Mouse (Mus musculus): Measurements from ENCODE around the gene Rpn1. TPM values are rescaled to one million over a fixed set of nuclear protein-coding genes. Genes with fewer than 3 reads are reported as not detected.
A peak's percentile ranks its signal among the peaks of the same experiment; 100 is the strongest.

The Rpn1 gene
- polyA plus RNA-seq, 1 experiment from 2014 or later, result 278 TPM

- WGBS, result 22% methylated on average over 5 of the region's 5 CpGs
- ATAC-seq (ENCODE audit: low FRiP score), result no peak
- peaks cover 8% of the 10 kb centered on the region; the same call in 1 of the 2 replicates for H3K27me3 ChIP-seq
- no peak overlapping the region for H3K4me3 ChIP-seq
- peaks cover 23% of the 10 kb centered on the region for H3K4me1 ChIP-seq
- peak overlapping the region; percentile 45 for H3K4me2 ChIP-seq (replicated peaks)
- peak overlapping the region; percentile 49; the same call in 1 of the 2 replicates for H3K27ac ChIP-seq
- H3K9me3 ChIP-seq (replicated peaks), result no peaks in the 10 kb centered on the region
- H3K36me3 ChIP-seq, result no peaks in the 10 kb centered on the region
- H3K9ac ChIP-seq, result peak overlapping the region; percentile 39; the same call in 1 of the 2 replicates
Observed at GRCm38 (mm10) chr6:88131521-88131920, 47.2 kb downstream of the Rpn1 start.

DNA sequence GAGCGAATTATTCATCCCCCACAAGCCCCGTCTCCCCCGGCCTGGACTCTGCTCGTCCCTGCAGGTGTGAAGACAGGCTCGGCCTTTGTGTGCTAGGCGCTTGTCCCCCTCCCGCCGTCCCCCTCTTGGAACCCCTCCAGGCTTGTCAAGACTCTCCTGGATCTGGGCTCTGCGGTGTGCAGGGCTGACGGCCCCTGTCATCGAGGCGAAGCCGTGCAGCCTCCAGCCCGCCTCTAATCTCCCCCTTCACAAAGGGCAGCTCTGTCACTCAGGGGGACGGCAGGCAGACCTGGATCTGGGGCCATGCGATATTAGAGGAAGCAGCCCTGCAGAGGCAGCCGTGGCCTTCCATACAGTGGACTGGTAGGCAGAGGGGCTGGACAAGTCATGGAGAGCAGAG lies 47.8 kb downstream of the Rpn1 start:
- Histone ChIP-seq H3K4me3 (0 out of 2 replicates have a peak overlapping the region, but pooled peaks have one; percentile 6), H3K36me3 (no peaks in the 10 kb centered on the region), H3K9me3 (replicated peaks) (no peaks in the 10 kb centered on the region), H3K4me1 (peaks cover 27% of the 10 kb centered on the region), H3K9ac (peak overlapping the region; percentile 39; the same call in 1 of the 2 replicates), H3K4me2 (replicated peaks) (peak overlapping the region; percentile 45), H3K27ac (peak overlapping the region; percentile 40; the same call in 1 of the 2 replicates), H3K27me3 (peaks cover 8% of the 10 kb centered on the region; the same call in 1 of the 2 replicates)
- 1% methylated on average over 17 of the region's 17 CpGs for WGBS
- peak; percentile 80 for ATAC-seq (ENCODE audit: low FRiP score)

- 83% methylated on average over 6 of the region's 6 CpGs for WGBS
- no peaks in the 10 kb centered on the region for H3K9me3 ChIP-seq (replicated peaks)
Observed at GRCm38 (mm10) chr6:88133061-88133460, 48.8 kb downstream of the Rpn1 start.

GRCm38 (mm10) chr6:88133878-88134277 lies 49.6 kb downstream of the Rpn1 start:
- Histone ChIP-seq H3K27ac (no peak overlapping the region), H3K4me1 (peaks cover 27% of the 10 kb centered on the region), H3K9me3 (replicated peaks) (no peaks in the 10 kb centered on the region), H3K27me3 (peaks cover 8% of the 10 kb centered on the region; the same call in 1 of the 2 replicates), H3K4me2 (replicated peaks) (no peak overlapping the region), H3K36me3 (no peaks in the 10 kb centered on the region), H3K4me3 (no peak overlapping the region), H3K9ac (no peak overlapping the region)
- ATAC-seq (ENCODE audit: low FRiP score), result no peak
- WGBS, result 68% methylated on average over 6 of the region's 6 CpGs

More at GRCm38 (mm10) chr6:88133061-88133460, 48.8 kb downstream of the Rpn1 start:
- no peak overlapping the region for H3K4me2 ChIP-seq (replicated peaks)
- no peak overlapping the region for H3K4me3 ChIP-seq
- no peak overlapping the region for H3K9ac ChIP-seq
- H3K4me1 ChIP-seq, result peaks cover 27% of the 10 kb centered on the region
- H3K27me3 ChIP-seq, result peaks cover 8% of the 10 kb centered on the region; the same call in 1 of the 2 replicates
- H3K27ac ChIP-seq, result no peak overlapping the region
- no peaks in the 10 kb centered on the region for H3K36me3 ChIP-seq
- no peak for ATAC-seq (ENCODE audit: low FRiP score)

DNA sequence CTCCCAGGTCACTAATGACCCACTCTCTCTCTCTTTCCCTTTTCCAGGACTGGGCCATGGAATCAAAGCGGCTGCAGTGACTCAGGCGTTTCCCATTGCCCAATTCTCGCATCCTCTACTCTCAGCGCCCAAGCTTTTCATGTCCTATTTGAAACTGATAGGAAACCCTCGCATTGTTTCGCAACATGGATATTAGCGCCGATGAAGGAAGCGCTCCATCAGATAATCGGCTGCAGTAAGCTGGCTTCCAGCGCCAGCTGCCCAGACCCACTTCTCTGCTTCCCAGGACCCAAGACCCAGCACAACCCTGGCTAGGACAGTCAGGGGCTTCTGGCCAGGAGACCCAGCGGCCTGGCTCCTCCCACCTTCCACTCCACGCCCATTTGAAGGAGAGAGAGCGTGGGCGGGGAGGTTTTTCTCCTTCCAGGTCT lies 51.9 kb downstream of the Rpn1 start:
- ATAC-seq (ENCODE audit: low FRiP score), result no peak
- peaks cover 27% of the 10 kb centered on the region for H3K4me1 ChIP-seq
- H3K27me3 ChIP-seq, result peaks cover 8% of the 10 kb centered on the region; the same call in 1 of the 2 replicates
- WGBS, result 34% methylated on average over 15 of the region's 15 CpGs
- no peak overlapping the region for H3K4me3 ChIP-seq
- H3K4me2 ChIP-seq (replicated peaks), result peak overlapping the region; percentile 37
- H3K27ac ChIP-seq, result no peak overlapping the region
- H3K9me3 ChIP-seq (replicated peaks), result no peaks in the 10 kb centered on the region
- no peaks in the 10 kb centered on the region for H3K36me3 ChIP-seq
- 0 out of 2 replicates have a peak overlapping the region, but pooled peaks have one; percentile 15 for H3K9ac ChIP-seq

DNA sequence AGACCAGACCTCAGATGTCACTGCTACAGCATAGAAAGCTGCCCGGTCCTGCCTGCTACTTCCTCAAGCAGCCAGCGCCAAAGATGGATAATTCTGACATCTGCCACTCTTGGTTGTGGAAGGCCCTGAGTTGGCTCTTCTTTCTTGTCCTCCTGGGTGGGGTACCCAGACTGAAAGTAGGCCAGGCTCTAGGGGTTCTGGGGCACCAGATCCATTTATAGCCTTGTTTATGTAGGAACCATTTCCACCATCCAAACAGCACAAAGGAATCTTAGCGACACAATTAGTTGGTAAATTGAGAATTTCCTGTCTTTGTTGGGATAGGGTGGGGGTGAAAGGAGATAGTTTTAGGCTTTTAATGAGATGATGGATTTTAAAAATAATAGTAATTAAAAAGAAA lies 54.2 kb downstream of the Rpn1 start:
- WGBS, result 81% methylated on average over 3 of the region's 3 CpGs
- H3K4me3 ChIP-seq, result no peak overlapping the region
- no peak overlapping the region for H3K9ac ChIP-seq
- no peaks in the 10 kb centered on the region for H3K9me3 ChIP-seq (replicated peaks)
- H3K36me3 ChIP-seq, result no peaks in the 10 kb centered on the region
- peaks cover 8% of the 10 kb centered on the region; the same call in 1 of the 2 replicates for H3K27me3 ChIP-seq
- no peak overlapping the region for H3K4me2 ChIP-seq (replicated peaks)
- no peak for ATAC-seq (ENCODE audit: low FRiP score)
- H3K4me1 ChIP-seq, result peaks cover 15% of the 10 kb centered on the region; the same call in 1 of the 2 replicates
- H3K27ac ChIP-seq, result no peak overlapping the region

DNA sequence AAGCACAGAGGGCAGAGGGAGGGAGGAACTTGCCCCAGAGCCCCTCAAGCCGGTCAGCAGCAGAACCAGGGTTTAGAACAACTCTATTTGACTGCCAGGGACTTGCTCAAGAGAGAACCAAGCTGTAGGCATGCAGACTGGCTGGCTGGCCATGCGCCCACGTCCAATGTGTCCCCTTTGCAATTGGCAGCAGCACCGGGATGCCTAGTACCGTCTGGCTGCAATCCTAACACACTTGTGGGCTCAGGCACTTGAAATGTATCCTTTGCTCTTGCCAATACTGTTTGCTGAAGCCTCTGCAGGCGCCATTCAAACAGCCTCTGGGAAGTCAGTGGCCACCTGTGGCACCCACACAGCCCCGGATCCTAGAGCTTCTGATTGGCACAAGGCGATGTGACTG lies 56.0 kb downstream of the Rpn1 start:
- Histone ChIP-seq H3K9ac (no peak overlapping the region), H3K27me3 (peaks cover 6% of the 10 kb centered on the region; the same call in 1 of the 2 replicates), H3K4me1 (peaks cover 12% of the 10 kb centered on the region; the same call in 1 of the 2 replicates), H3K9me3 (replicated peaks) (no peaks in the 10 kb centered on the region), H3K4me2 (replicated peaks) (no peak overlapping the region), H3K27ac (no peak overlapping the region), H3K4me3 (no peak overlapping the region), H3K36me3 (no peaks in the 10 kb centered on the region)
- no peak for ATAC-seq (ENCODE audit: low FRiP score)
- 69% methylated on average over 8 of the region's 8 CpGs for WGBS

DNA sequence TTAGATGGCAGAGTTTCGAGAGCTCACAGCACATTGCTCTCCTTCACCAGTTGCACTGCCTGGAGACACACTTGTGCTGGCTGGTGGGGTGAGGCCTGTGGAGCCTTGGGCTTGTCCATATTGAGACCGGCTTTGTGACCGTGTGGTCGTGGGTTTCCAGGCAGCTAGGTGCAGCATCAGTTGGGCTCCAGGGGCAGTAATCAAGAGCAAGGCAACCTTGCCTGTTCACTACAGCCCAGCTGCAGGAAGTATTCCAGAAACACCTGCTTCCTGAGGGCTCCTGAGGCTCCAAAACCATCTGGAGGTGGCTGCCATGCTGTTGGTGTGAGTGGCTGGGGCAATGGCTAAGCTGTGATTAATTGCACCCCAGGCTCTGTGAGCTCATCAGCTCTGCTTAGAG lies 61.5 kb downstream of the Rpn1 start:
- H3K36me3 ChIP-seq, result no peaks in the 10 kb centered on the region
- ATAC-seq (ENCODE audit: low FRiP score), result no peak
- H3K4me3 ChIP-seq, result no peak overlapping the region
- 74% methylated on average over 4 of the region's 4 CpGs for WGBS
- H3K4me1 ChIP-seq, result 0 out of 2 replicates have a peak, but pooled peaks cover 2% of the 10 kb centered on the region
- no peak overlapping the region for H3K27ac ChIP-seq
- H3K9ac ChIP-seq, result no peak overlapping the region
- no peaks in the 10 kb centered on the region; the same call in 1 of the 2 replicates for H3K27me3 ChIP-seq
- H3K4me2 ChIP-seq (replicated peaks), result no peak overlapping the region
- H3K9me3 ChIP-seq (replicated peaks), result no peaks in the 10 kb centered on the region

DNA sequence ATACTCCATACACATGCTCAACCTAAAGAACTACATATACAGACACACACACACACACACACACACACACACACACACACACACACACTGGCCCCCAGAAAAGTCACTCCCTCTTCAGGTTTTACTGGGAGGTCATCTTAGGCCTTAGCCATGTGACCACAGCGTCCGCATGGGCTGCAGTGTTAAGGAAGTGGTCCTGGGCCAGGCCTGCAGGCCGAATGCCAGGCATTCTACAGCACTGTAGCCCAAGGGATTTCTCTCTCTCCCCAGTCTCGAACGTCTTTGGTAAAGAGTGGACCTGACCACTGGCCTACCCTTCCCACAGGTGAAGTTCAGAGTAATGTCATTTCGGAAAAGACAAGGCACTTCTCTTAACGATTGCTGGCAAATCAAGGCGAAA lies 62.3 kb downstream of the Rpn1 start:
- no peak overlapping the region for H3K27ac ChIP-seq
- no peaks in the 10 kb centered on the region; the same call in 1 of the 2 replicates for H3K27me3 ChIP-seq
- H3K4me2 ChIP-seq (replicated peaks), result no peak overlapping the region
- no peaks in the 10 kb centered on the region for H3K9me3 ChIP-seq (replicated peaks)
- no peaks in the 10 kb centered on the region for H3K36me3 ChIP-seq
- H3K4me3 ChIP-seq, result no peak overlapping the region
- 0 out of 2 replicates have a peak, but pooled peaks cover 2% of the 10 kb centered on the region for H3K4me1 ChIP-seq
- H3K9ac ChIP-seq, result no peak overlapping the region
- ATAC-seq (ENCODE audit: low FRiP score), result no peak
- WGBS, result 76% methylated on average over 8 of the region's 8 CpGs

DNA sequence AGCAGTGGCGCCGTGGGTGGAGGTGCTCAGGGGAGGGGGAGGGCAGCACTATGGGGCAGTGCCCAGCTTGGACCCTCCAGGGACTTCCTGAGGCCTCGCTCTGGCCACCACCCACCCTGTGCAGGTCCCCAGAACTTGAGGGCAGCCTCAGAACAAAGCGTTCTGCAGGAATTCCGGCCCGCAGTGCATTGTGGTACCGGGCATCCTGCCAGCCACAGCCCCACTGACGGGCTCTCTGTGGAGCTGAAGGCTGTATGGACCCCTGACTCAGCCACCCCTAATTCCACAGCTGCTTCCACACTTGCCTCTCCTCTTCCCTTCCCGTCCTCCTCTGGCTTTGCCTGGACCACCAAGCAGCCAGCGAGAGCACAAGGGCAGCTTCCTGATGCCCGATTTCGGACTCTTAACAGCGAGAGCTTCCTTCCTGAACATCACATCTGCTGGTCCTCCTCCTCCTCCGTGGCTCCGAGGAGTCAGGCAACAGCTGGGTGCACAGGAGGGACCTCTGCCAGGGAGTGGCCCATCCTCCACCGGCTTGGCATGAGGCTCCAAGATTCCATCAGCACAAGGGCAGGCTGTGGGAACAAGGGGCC lies 63.2 kb downstream of the Rpn1 start:
- WGBS, result 78% methylated on average over 16 of the region's 16 CpGs
- H3K9me3 ChIP-seq (replicated peaks), result no peaks in the 10 kb centered on the region
- no peak for ATAC-seq (ENCODE audit: low FRiP score)
- H3K4me2 ChIP-seq (replicated peaks), result no peak overlapping the region
- H3K27me3 ChIP-seq, result no peaks in the 10 kb centered on the region; the same call in 1 of the 2 replicates
- H3K4me1 ChIP-seq, result 0 out of 2 replicates have a peak, but pooled peaks cover 2% of the 10 kb centered on the region
- H3K9ac ChIP-seq, result peak overlapping the region; percentile 10; the same call in 1 of the 2 replicates
- no peak overlapping the region for H3K27ac ChIP-seq
- no peaks in the 10 kb centered on the region for H3K36me3 ChIP-seq
- H3K4me3 ChIP-seq, result no peak overlapping the region

DNA sequence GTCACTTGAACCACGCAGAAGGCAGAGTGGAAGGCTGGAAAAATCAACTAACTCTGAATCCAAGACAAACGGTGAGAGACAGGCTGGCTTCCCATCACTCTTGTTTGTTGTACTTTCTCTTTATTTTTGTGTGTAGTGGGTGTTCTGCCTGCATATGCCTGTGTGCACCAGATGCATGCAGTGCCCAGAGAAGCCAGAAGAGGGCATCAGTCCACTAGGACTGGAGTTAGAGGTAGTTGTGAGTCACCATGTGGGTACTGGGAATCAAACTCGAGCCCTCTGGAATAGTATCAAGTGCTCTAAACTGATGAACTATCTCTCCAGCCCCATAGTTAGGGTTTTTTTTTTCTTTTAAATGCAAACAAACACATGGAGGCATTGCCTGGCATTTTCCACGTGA lies 67.1 kb downstream of the Rpn1 start:
- WGBS, result 78% methylated on average over 4 of the region's 4 CpGs
- Histone ChIP-seq H3K4me2 (replicated peaks) (no peak overlapping the region), H3K9me3 (replicated peaks) (no peaks in the 10 kb centered on the region), H3K9ac (no peak overlapping the region), H3K4me1 (no peaks in the 10 kb centered on the region), H3K4me3 (no peak overlapping the region), H3K27me3 (no peaks in the 10 kb centered on the region; the same call in 1 of the 2 replicates), H3K36me3 (no peaks in the 10 kb centered on the region), H3K27ac (no peak overlapping the region)
- no peak for ATAC-seq (ENCODE audit: low FRiP score)

- Histone ChIP-seq H3K27me3 (no peaks in the 10 kb centered on the region; the same call in 1 of the 2 replicates), H3K9ac (no peak overlapping the region), H3K36me3 (no peaks in the 10 kb centered on the region), H3K4me1 (no peaks in the 10 kb centered on the region), H3K4me3 (no peak overlapping the region), H3K4me2 (replicated peaks) (no peak overlapping the region), H3K27ac (no peak overlapping the region), H3K9me3 (replicated peaks) (no peaks in the 10 kb centered on the region)
- WGBS, result 87% methylated on average over 14 of the region's 14 CpGs
- ATAC-seq (ENCODE audit: low FRiP score), result no peak
Observed at GRCm38 (mm10) chr6:88152127-88152705, 67.9 kb downstream of the Rpn1 start.

Measured in hindbrain, embryonic 12.5 days (tissue).